In the genomic region with DNA sequence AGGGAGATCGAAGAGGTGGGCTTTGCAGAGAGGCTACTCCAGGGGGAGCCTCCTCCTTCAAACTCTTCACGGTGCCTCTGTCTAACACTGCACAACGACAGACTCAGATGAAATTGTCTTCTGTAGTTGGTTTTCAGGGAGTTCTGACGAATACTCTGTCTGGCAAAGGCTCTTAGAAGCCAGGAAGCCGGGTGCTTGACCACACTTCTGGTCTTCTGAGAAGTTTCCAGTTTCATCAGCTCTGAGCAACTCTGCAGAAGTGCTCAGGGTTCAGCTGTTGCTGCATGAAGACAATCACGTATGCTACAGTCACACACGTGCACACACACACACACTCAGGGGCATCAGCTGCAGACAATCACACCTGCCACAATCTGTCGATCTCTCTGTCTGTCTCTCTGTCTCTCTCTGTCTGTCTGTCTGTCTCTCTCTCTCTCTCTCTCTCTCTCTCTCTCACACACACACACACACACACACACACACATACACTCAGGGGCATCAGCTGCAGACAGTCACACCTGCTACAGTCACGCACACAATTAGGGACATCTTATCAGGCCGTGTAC, we compare ENCODE assay signal across 14 mouse cellular contexts.
"Had no signal": no experiment of that assay in that cellular context is flagged by ENCODE, and none has a peak within 500 bp of the region (broad histone marks: within the 10 kb centered on the region; RNA-seq: fewer than 3 reads in every experiment).

No protein-coding gene starts in this region.

- H3K9ac ChIP-seq: limb, embryonic 12.5 days; lung, embryonic 14.5 days; neural tube, embryonic 12.5 days had no signal

- ATAC-seq: inflammation-experienced regulatory T-cells, adult 6 months had no signal

- H3K9me3 ChIP-seq: limb, embryonic 12.5 days; midbrain, embryonic 10.5 days; neural tube, embryonic 12.5 days had no signal

- H3K27me3 ChIP-seq: neural tube, embryonic 12.5 days had no signal

- H3K4me3 ChIP-seq: limb, embryonic 12.5 days; midbrain, embryonic 10.5 days; neural tube, embryonic 12.5 days had no signal

- H3K4me2 ChIP-seq: limb, embryonic 12.5 days; lung, embryonic 14.5 days; neural tube, embryonic 12.5 days had no signal

- H3K4me1 ChIP-seq: neural tube, embryonic 12.5 days had no signal

- H3K36me3 ChIP-seq: limb, embryonic 12.5 days; midbrain, embryonic 10.5 days; neural tube, embryonic 12.5 days had no signal

- H3K27ac ChIP-seq: kidney, postnatal 0 days; limb, embryonic 12.5 days; macrophage; midbrain, embryonic 10.5 days; neural tube, embryonic 12.5 days; stomach, postnatal 0 days had no signal

- DNase-seq: kidney, adult 11 months; kidney, adult 9 months; kidney, postnatal 36 days; layer of hippocampus, adult 9-11 months; lung, embryonic 14.5 days; midbrain, embryonic 14.5 days; thymus, postnatal 4 days had no signal
